Mouse (Mus musculus): Measurements from ENCODE around the gene Kmo.

DNA sequence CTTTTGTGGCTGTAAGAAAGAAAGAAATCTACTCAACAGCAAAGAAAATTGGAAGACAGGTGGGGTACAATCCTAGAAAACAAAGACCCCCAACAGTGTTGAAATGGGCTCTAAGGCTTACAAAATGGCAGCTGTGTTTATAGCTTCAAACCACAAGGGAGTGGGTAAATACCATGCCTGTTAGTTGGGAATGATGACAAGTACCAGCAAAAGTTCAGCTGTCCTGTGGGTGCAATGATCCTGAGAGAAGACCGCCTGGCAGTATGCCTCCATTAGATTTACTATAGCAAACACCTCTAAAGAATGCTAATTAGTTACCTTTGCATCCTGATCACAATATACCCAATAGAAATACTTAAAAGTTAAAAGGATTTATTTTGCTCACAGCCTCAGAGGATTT is 27.3 kb upstream of the Kmo start:
- no peak for TF ChIP-seq MAFK (IDR thresholded peaks at IDR 0.05; ENCODE audit: insufficient read depth, low read depth, low read length)
- TF ChIP-seq HCFC1 (IDR thresholded peaks at IDR 0.05; ENCODE audit: borderline replicate concordance, insufficient read depth, low read length), result no peak
- no peak for TF ChIP-seq ZC3H11A (IDR thresholded peaks at IDR 0.05; ENCODE audit: borderline replicate concordance, low read depth, low read length)
- TF ChIP-seq CHD2 (IDR thresholded peaks at IDR 0.05; ENCODE audit: low read depth, low read length), result no peak
- TF ChIP-seq ZNF384 (IDR thresholded peaks at IDR 0.05; ENCODE audit: low read depth, low read length), result no peak
